Mouse (Mus musculus) left cerebral cortex, adult 8-10 months (tissue): ENCODE measurements around the gene Nomo1. TPM values are rescaled to one million over a fixed set of nuclear protein-coding genes. Genes with fewer than 3 reads are reported as not detected.

ENCODE experiments used
- DNase-seq, 2 experiments: peaks; one replicate each; pipeline ENCODE4 v3.0.0; 2022; ENCODE audit warnings: low spot score in 2 of 2
- total RNA-seq, 4 experiments: library from RNA; stranded (reverse); gene quantifications; 2 replicates each; pipeline ENCODE4 v1.2.4; 2022

Gene Nomo1
- 100 to 1,000 TPM; 100 to 108 (median 103) TPM for total RNA-seq

DNA sequence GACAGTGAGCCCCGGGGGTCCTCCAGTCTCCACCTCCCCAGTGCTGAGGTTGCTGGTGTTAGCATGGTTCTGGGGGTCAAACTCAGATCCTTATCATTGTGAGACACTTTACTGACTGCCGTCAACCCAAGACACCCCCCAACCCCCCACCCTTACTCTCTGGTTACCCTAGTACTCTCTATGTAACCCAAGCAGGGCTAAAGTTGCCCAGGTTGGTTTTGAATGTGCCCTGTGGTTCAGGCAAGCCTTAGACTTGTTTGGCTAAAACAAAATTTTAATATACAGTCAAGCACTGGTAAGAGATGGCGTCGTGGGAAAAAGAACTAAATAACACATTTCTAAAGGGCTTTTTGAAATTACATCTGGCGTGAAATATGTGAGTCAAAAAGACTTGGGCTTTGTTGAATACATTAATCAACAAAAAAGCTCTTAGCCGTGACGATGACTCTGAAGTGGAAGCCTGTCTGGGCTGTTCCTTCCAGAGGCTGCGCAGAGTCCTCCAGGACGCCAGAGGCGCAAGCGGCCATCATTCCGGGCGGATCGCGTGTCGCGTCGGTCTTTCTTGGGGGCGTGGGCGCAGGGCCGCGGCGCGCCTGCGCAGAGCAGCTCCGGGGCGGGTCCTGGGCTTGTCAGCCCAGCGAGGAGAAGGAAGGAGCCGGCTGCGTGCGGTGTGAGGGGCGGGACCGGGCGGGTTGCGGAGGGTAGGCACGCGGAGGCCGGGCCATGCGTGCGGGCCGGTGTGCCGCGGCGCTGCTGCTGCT, at the start of gene Nomo1:
Nomo1 (plus strand) TSS at position 590 of the 761 bp plus-strand sequence.
- DNase-seq, result peak; percentile 91 to 95

DNA sequence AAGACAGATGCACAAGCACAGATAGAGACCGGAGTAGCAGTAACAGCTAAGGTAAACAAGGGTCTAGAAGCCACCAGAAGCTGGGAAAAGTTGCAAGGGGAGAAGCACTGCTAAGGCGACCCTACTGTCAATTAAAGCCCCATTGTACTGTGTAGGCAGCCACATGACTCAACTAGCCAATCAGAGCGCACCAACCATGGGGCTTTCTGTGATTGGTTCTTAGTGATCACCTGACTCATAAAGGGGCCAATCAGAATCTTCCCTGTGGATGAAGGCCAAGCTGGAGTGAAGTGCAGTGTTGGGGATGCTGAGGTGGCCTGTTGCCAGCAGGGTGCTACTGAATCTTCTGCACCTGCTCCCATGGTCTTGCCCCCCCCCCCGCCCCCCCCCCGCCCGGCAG, 46.6 kb upstream of the Nomo1 start:
- no peak for DNase-seq

DNA sequence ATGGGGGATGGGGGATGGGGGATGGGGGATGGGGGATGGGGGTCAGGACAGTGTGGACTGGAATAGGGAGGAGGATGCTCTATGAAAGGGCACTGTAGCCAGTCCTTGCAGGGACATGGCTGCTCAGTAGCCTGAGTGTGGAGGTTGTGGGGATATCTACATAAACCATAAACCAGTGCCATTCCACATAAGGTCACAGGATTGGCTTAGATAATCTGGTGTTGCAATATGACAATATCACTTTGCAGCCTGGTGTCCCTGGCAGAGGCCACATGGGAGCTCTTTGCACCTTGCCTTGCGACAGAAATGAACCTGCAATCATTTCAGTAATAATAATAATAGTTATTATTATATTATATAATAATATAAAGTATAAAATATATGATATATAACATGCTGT, 45.2 kb upstream of the Nomo1 start:
- DNase-seq, result no peak

DNA sequence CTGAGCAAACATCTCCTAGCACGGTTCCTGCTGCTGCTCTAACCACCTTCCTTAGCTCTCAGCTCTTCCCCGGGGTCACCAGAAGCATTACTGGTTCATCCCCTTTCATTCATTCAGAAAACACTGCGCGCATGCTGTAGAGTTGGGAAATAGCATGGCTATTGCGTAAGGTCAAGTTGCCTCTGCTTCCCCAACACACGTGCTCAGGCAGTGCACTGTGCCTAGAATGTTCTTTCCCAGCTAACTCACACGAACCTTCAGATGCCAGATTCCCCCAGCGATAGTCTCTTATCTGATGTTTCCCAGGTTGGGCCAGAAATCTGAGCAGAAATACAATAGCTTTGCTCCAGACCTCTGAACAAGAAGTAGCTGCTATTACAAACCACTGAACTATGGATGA, 41.0 kb upstream of the Nomo1 start:
- DNase-seq, result no peak

DNA sequence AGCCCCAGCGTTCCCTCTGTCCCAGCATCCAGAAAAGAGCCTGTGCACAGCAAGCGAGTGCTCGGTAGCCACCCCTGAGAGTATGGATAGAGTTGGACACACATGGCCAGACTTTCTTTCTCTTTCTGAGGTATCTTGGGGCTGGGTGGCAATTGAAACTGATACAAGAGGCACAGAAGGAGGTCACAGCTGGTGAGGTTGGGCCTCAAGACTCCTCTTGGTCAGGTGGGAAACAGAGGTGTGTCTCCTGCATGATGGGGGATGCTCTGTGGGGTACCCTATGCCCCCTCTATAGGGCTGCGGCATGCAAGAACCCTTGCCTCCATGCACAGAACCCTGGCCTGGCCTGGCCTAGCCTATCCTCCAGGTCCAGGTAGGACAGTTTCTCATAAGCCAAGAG, 32.9 kb upstream of the Nomo1 start:
- no peak for DNase-seq

DNA sequence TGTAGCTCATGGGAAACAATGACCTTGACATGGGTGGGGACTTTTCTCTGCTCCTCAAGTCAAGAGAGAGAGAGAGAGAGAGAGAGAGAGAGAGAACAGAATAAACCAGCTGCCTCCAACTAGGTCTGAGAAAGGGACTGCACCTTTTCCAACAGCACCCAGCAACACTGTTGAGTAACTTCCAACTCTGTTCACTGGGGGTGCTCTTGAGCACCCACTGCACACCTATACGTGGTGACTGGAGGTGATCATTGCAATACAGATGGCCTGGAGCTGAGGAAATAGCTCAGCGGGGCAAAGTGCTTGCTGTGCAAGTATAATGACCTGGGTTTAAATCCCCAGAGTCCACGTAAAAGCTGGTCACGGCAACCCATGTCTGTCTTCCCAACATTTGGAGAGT, 30.8 kb upstream of the Nomo1 start:
- no peak for DNase-seq

DNA sequence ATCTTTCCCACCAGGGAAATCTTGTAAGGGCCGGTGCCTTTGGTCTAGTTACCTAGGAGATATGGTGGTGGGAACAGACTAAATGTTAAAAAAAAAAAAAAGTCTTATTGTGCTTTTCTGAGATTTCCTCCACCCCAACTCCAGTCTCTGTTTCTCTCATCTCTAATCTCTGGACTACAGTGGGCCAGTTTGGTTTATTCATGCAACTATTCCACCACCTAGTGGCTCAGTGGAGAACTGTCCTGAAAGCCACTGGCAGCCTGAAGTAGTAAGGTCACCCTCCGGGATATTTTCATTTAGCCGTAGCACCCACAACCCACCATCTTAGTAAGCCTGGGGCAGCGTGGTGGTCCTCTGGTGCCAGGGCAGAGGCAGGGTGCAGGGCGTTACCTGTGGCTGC, 23.9 kb upstream of the Nomo1 start:
- peak; percentile 41 to 46 for DNase-seq

DNA sequence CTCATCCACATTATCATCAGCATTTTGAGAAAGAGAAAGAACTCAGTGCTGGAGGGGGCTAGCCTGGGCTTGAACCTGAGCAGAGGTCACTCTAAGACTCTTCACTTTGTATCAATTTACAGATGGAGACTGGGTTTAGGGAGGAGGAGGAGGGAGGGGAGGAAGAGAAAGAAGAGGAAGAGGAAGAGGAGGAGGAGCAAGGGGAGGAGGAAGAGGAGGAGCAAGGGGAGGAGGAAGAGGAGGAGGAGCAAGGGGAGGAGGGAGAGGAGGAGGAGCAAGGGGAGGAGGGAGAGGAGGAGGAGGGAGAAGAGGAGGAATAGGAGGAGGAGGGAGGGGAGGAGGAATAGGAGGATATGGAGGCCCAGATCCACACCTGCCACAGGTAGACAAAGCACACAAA, 21.4 kb upstream of the Nomo1 start:
- no peak for DNase-seq

DNA sequence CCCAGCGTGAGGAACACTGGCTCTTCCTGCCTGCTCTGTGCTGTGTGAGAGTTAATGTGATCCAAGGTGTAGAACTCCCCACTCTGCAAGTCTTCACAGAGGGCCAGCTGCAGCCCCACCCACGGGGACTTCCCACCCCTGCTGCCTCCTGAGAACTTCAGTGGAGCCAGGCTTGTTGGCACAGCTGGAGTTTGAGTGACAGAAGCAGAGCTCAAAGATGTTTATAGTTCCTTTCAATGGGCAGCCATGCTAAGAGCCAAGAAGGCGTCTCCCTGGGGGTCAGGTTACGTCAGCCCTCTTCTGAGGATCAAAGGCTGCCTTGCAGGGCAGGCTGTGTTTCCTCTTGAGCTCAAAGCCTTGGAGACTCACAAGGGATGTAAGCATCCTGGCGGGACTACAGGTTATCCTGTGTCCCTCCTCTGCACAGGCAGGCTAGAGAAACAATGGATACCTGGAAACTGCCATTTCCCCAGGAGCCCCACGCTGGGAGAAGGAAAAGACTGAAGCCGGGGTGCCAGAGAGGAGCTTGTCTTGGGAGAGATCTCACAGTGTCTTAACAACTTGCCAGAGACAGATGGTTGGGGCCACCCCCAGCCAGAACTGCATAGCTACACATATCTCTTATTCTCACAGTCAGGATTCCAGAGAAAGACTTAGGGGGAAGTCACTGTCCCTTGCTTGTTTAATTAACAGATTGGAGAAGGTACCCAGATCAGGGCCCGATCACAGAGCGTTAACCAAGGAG, 20.1 kb upstream of the Nomo1 start:
- peak; percentile 20 to 40 for DNase-seq

DNA sequence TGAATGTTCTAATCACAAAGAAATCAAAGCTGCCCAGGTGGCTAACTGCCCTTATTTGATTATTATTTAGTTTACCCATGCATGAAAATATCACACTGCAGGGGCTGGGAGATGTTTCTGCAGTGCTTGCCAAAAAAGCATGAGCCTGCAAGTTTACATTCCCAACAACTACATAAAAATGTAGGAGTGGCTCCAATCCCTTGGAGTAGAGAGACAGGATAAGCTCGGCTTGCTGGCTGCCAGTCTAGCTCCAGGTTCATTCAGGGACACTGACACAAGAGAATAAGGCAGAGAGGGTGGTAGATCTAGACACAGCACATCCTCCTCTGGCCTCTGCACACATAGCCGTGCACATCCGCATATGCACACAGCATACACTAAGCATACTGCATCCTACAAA, 13.9 kb upstream of the Nomo1 start:
- no peak for DNase-seq

DNA sequence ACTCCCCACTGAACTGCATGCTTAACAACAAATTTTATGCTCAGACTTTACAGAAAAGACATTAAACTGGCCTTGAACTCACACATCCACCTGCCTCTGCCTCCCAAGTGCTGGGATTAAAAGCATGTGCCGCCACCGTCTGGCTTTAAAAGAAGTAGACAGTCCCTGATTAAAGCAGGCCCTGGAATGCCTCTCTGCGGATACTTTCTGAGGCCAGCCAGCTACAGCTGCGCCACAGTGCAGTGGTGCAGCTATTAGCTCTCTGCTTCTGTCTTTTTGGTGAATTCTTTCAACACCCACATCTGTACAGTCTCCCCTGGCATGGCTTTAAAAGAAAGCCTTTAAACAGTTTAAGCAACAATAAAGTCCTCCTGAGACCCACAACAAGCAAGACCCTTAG, 11.5 kb upstream of the Nomo1 start:
- no peak for DNase-seq

DNA sequence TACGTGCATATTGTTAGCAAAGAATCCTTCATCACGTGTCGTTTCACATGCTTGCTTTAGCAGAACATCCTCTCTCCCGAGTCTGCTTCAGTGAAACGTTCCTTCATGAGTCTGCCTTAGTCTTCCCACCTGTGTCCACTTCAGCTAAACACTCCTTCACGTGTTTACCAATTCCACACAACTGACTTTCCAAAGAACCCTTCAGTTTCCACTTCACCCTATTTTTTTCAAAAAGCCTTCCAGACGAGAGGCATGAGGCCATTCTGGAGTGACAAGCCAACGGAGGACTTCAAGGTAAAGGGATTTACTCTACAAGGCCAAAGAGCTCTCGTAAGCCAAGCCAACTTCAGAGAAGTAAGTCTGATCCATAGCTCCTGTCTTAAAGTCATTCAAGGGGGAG, 8.1 kb upstream of the Nomo1 start:
- DNase-seq, result no peak

DNA sequence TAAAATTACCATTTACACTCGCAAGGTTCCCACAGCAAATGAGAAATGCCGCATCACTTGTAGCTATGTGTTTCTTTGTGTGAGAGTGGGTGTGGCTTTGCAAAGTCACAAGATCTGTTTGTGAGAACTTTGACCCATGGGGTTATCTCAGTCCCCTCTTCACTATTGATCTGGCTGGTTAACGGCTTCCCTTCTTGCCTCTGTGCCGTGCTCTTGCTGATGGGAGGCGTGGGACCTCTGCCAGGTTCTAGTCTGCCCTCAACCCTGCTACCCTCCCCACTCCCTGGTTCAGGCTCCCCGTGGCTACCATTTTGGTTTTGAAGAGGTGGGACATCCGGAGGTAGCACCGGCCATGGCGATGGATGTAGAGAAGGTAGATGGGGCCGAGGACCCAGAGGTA, 4.8 kb upstream of the Nomo1 start:
- no peak for DNase-seq

DNA sequence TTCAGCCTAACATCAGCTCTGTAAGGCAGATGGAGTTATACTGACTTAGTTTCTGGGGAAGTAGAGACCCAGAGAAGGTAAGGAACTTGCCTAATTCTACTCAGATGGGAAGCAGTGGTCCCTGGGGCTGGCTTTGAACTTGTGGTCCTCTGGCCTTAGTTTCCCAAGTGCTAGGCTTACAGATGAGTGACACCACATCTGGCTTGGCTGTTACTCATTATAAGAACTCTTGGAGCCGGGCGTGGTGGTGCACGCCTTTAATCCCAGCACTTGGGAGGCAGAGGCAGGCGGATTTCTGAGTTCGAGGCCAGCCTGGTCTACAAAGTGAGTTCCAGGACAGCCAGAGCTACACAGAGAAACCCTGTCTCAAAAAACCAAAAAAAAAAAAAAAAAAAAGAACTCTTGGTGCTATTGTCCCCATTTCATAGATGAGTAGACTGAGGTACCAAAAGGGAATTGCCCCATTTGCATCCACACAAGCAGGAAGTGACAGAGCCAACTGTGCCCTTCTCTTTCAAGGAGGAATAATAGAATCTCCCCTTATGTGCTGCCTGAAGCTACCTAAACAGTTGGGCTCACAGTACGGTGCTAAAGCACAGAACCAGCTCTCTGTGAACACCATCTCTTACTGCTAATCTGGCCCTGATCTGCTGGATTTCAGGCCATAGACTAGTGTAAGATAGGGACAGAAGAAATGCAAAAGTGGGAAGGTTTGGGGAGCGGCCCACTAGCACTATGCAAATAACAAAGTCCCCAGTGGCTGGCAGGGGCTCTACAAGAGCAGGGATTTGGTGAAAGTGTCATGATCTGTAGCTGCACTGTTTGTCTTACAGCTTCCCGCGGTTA, 4.0 kb upstream of the Nomo1 start:
- no peak for DNase-seq

DNA sequence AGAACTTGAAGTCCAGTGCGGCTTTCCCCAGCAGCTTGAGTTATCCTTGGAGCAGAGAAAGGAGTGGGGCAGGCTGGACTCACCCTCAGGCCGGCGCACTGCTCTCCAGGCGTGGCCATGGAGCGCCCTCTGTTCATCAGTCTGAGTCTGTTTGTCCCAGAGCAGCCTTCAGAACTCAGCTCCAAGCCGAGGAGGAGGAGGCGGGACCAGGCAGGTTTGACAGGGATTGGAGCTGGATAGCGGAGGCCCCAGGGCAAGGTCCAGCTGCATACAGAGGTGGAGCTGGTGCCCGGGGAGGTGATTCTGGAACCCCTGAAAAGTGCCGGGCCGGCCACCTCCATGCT, 3.4 kb upstream of the Nomo1 start, which contains the start of gene Abcc6:
Abcc6 (minus strand) TSS at position 158 of the 344 bp plus-strand sequence.
- no peak for DNase-seq

DNA sequence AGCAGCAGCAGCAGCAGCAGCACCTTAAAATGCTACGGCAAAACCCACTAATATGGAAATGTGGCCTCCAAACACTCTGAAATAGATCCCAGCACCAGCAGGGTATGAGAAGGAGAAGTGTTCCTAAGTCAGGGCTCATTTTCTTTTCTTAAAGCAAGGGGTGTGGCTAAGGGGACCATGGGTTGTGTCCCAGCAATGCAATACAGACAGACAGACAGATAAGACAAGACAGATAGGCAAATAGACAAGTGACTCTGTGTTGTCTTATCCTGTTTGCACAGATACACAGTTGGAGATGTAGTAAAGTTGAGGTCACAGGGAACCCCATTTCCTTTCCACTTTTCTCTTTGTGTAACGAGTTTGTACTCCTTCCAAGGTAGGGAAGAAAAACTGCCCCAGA, 2.4 kb upstream of the Nomo1 start:
- no peak for DNase-seq

DNA sequence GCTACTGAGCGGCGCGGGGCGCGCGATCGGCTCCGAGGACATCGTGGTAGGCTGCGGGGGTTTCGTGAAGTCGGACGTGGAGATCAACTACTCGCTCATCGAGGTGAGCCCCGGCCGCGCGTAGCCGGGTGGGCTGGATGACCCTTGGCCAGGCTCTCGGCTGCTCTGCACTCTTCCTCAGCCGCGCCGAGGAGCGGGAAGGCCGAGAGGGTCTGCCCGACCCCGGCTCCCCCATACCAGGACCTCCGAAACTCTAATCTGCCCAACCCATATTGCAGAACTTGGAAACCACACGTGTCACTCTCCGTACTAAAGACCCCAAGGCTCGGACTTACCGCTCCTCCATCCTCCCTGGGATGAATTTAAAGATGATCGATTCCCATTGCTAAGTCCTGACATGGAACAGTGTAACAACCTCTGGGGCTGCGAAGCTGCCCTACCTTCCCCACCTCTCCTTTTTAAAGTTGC, 406 bp downstream of the Nomo1 start:
- DNase-seq, result no peak

DNA sequence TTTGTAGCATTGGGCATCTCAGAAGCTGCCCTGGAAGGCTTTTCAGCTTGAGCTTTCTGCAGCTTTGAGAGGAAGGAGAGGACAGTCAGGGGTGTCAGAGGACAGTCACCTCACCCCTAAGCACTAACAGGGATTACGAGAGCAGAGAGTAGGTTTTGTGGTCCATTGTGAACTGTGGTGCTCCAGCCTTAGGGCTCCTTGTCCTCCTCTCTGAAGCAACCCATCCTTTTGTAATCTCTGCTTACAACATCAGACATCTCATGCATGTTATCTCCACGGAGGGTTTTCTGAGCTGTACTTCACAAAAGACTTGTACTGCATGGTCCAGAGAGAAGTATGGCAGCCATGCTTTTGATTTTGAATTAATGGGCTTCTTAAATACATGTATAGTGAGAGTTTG, 1.5 kb downstream of the Nomo1 start:
- DNase-seq, result no peak

DNA sequence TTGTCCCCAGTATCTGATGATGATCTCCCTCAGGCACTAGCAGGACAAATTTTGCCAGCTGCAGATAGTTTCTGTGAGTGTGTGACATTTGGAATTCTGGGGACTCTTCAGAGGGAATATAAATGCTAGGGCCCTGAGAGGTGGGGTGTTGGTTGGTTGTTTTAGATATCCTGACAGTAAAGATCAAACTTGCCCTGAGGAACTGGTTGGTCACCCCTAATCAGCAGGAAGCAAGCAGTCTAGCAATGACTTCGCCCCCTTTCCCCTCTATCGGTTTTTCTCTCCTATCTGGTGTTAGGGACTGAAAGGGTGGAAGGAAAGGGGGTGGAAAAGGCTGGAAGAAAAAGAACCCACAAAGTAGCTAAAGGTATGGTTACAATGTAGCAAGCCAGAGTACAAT, 2.0 kb downstream of the Nomo1 start:
- DNase-seq, result no peak

DNA sequence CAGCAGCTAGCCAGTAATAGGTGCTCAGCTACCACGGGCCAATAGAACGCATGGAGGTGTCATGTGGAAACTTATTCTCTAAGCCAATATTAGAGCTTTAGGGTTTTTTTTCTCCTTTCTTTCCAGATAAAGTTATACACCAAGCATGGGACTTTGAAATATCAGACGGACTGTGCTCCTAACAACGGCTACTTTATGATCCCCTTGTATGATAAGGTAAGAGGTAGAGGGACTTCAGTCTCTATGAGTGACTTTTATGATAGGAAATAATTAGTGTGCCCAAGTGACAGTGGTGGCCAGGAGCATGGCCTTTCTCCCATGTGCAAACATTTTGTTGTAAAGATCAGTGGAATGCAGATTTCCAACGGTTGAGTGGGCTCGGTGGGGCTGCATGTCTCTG, 3.9 kb downstream of the Nomo1 start:
- DNase-seq, result no peak

DNA sequence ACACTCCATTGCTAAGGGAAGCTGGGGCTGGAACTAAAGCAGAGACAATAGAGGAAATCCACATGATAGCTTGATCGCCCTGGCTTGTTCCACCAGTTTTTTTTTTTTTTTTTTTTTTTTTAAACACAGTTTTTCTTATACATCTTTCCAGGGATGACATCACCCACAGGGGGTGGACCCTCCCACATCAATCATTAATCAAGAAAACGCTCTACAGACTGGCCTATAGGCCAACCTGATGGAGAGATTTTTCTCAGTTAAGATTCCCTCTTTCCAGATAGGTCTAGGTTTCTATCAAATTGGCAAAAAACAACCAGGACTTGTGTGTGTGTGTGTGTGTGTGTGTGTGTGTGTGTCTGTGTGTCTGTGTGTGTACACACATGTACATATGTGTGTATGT, 6.4 kb downstream of the Nomo1 start:
- no peak for DNase-seq

DNA sequence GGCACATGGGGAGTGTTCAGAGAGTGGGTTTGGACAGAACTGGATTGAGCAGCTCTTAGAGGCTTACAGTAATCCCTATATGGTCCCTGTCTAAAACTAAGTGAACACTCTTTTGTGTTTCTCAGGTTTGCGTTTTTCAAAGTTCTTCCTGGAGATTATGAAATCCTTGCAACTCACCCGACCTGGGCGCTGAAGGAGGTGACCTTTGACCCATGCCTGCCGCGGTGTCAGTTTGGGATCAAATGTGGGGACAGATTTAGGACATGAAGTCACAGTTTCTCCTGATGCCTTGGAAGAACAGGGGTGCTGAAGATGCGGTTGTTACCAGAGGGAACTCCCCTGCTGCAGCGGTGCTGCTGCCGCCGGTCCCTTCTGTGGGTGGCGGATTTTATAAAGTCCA, 10.6 kb downstream of the Nomo1 start:
- no peak for DNase-seq
